Mouse (Mus musculus): ENCODE data around the gene 9230104L09Rik. TPM values are rescaled to one million over a fixed set of nuclear protein-coding genes. Genes with fewer than 3 reads are reported as not detected.

Gene 9230104L09Rik
- total and polyA plus RNA-seq, 3 experiments: not detected

DNA sequence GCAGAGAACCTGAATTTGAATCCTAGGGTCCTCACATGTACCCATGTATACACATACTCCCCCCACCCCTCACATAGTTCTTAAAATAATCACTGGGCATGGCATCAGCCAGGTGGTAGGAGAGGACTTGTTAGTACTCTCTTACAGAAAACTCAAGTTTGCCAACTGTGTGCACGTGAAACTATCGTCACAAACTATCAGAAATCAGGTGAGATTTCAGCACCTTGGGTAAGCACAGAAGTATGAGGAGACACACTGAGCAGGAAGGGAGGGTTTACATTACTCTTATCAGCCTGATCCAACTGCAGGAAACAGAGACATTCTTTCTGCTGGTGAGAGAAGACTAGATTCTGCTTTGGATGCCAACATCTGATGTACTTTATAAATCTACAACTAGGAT is 25.6 kb downstream of the 9230104L09Rik start:
- H3K9me3 ChIP-seq (replicated peaks; ENCODE audit: low read length): no peaks in the 10 kb centered on the region
- DNase-seq (ENCODE audit: extremely low read depth): no peak
- H3K9ac ChIP-seq (ENCODE audit: insufficient read depth, low read depth): no peak overlapping the region
- H3K4me2 ChIP-seq (ENCODE audit: insufficient read depth, low read depth, poor library complexity, severe bottlenecking): no peak overlapping the region
- no peaks in the 10 kb centered on the region for H3K79me2 ChIP-seq (replicated peaks; ENCODE audit: control insufficient read depth, extremely low read depth, insufficient read depth, poor library complexity, severe bottlenecking)
- no peak overlapping the region for H3K27ac ChIP-seq (ENCODE audit: insufficient read depth, low read depth)
- dilution Hi-C loops (cut with MboI; ENCODE audit: extremely low pct_ligation_motif_present, extremely low pct_unique_long_range_greater_than_20kb, low sequenced_read_pairs): no loop called here
- H3K36me3 ChIP-seq (replicated peaks in 1 of 2; ENCODE audit: control insufficient read depth in 1 of 2, insufficient read depth in 1 of 2, low read length in 1 of 2): no peaks in the 10 kb centered on the region
- H3K27me3 ChIP-seq (replicated peaks): peaks cover 4% of the 10 kb centered on the region
- H3K4me3 ChIP-seq (replicated peaks in 1 of 3; ENCODE audit: low read depth in 2 of 3, low read length in 2 of 3, poor library complexity in 1 of 3): no peak overlapping the region
- H3K4me1 ChIP-seq (ENCODE audit: control insufficient read depth in 1 of 2, insufficient read depth in 2 of 2): no peaks in the 10 kb centered on the region
- TF ChIP-seq SMC3 (IDR thresholded peaks at IDR 0.05; ENCODE audit: low read depth, low read length): no peak
- TF ChIP-seq MAFK (IDR thresholded peaks at IDR 0.05; ENCODE audit: insufficient replicate concordance, low read length): no peak
- no peak for TF ChIP-seq HCFC1 (IDR thresholded peaks at IDR 0.05; ENCODE audit: low read depth, low read length)
- no peak for TF ChIP-seq CTCF (conservative IDR thresholded peaks at IDR 0.05 in 1 of 2, IDR thresholded peaks at IDR 0.05 in 1 of 2; ENCODE audit: low read depth in 2 of 2, low read length in 2 of 2)
- no peak for TF ChIP-seq ZKSCAN1 (IDR thresholded peaks at IDR 0.05; ENCODE audit: borderline replicate concordance, low read depth, low read length)
- no peak for TF ChIP-seq ZMIZ1 (IDR thresholded peaks at IDR 0.05; ENCODE audit: low read depth, low read length)
- no peak for TF ChIP-seq ZC3H11A (IDR thresholded peaks at IDR 0.05; ENCODE audit: low read depth, low read length)
- no peak for TF ChIP-seq IRF4 (IDR thresholded peaks at IDR 0.05; ENCODE audit: low read depth, low read length)
- TF ChIP-seq CHD2 (IDR thresholded peaks at IDR 0.05; ENCODE audit: low read length): no peak
- TF ChIP-seq MEF2A (IDR thresholded peaks at IDR 0.05; ENCODE audit: borderline replicate concordance, low read depth, low read length): no peak
- TF ChIP-seq POLR2A (IDR thresholded peaks at IDR 0.05; ENCODE audit: low read depth, low read length): no peak
- TF ChIP-seq RCOR1 (conservative IDR thresholded peaks at IDR 0.05; ENCODE audit: low read depth, low read length): no peak
- in situ Hi-C loops (cut with MboI; ENCODE audit: low pct_ligation_motif_present, low pct_unique_long_range_greater_than_20kb, low sequenced_read_pairs): no loop called here

DNA sequence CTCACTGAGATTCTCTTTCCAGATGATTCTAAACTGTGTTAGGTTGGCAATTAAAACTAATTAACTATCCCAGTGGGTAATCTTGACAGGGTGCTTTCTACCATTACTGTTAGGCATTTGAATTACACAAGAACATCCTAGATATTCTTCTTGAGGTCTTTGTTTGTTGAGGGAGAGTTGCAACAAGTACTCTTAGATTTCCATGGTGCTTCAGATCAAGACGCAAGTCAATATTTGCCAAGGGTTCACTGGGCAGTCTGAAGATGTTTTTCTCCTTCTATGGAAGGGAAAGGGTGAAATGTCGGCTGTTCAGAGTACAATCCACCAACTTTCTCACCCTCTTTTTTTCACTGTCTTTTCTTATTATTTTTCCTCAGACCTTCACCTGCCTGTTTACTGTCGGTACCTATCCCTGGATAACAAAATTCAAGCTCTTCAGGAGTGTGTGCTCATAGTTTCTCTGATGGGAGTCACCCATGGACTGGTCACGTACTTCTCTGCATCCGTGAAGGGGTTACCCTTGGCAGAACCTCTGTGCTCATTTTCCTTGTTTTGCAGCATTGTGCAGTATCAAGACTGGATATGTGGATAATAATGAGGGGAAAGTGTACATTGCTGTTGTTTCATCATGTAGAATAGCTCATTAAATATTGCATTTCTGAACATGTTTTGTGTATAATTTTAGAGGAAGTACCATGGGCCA is 26.6 kb downstream of the 9230104L09Rik start:
- dilution Hi-C loops (cut with MboI; ENCODE audit: extremely low pct_ligation_motif_present, extremely low pct_unique_long_range_greater_than_20kb, low sequenced_read_pairs): no loop called here

More for the DNA sequence above, 26.6 kb downstream of the 9230104L09Rik start:
- no peak overlapping the region for H3K9ac ChIP-seq (ENCODE audit: insufficient read depth, low read depth)
- H3K27me3 ChIP-seq (replicated peaks): peaks cover 4% of the 10 kb centered on the region
- in situ Hi-C loops (cut with MboI; ENCODE audit: low pct_ligation_motif_present, low pct_unique_long_range_greater_than_20kb, low sequenced_read_pairs): no loop called here
- DNase-seq (ENCODE audit: extremely low read depth): no peak
- H3K4me2 ChIP-seq (ENCODE audit: insufficient read depth, low read depth, poor library complexity, severe bottlenecking): no peak overlapping the region
- no peak overlapping the region for H3K27ac ChIP-seq (ENCODE audit: insufficient read depth, low read depth)
- no peaks in the 10 kb centered on the region for H3K36me3 ChIP-seq (replicated peaks in 1 of 2; ENCODE audit: control insufficient read depth in 1 of 2, insufficient read depth in 1 of 2, low read length in 1 of 2)
- TF ChIP-seq HCFC1 (IDR thresholded peaks at IDR 0.05; ENCODE audit: low read depth, low read length) (no peak), POLR2A (IDR thresholded peaks at IDR 0.05; ENCODE audit: low read depth, low read length) (no peak), MYC (IDR thresholded peaks at IDR 0.05; ENCODE audit: low read depth, low read length) (no peak), ZKSCAN1 (IDR thresholded peaks at IDR 0.05; ENCODE audit: borderline replicate concordance, low read depth, low read length) (no peak), KAT2A (IDR thresholded peaks at IDR 0.05; ENCODE audit: insufficient replicate concordance, low read length) (no peak), JUN (IDR thresholded peaks at IDR 0.05; ENCODE audit: insufficient read depth, low read depth, low read length) (no peak), CHD2 (IDR thresholded peaks at IDR 0.05; ENCODE audit: low read length) (no peak), IRF4 (IDR thresholded peaks at IDR 0.05; ENCODE audit: low read depth, low read length) (no peak), RCOR1 (conservative IDR thresholded peaks at IDR 0.05; ENCODE audit: low read depth, low read length) (no peak), USF1 (IDR thresholded peaks at IDR 0.05; ENCODE audit: low read depth, low read length) (no peak), CTCF (conservative IDR thresholded peaks at IDR 0.05 in 1 of 2, IDR thresholded peaks at IDR 0.05 in 1 of 2; ENCODE audit: low read depth in 2 of 2, low read length in 2 of 2) (no peak), NELFE (IDR thresholded peaks at IDR 0.05; ENCODE audit: low read depth, low read length) (no peak), MAZ (IDR thresholded peaks at IDR 0.05; ENCODE audit: low read depth, low read length) (no peak), POLR2AphosphoS2 (IDR thresholded peaks at IDR 0.05; ENCODE audit: low read depth, low read length) (no peak), EP300 (IDR thresholded peaks at IDR 0.05; ENCODE audit: low read length) (no peak), MXI1 (IDR thresholded peaks at IDR 0.05; ENCODE audit: low read depth, low read length) (no peak), PAX5 (IDR thresholded peaks at IDR 0.05; ENCODE audit: low read length) (no peak), ZMIZ1 (IDR thresholded peaks at IDR 0.05; ENCODE audit: low read depth, low read length) (no peak), NRF1 (IDR thresholded peaks at IDR 0.05; ENCODE audit: low read depth, low read length) (no peak), SIN3A (IDR thresholded peaks at IDR 0.05; ENCODE audit: low read length) (no peak)
- H3K4me1 ChIP-seq (ENCODE audit: control insufficient read depth in 1 of 2, insufficient read depth in 2 of 2): no peaks in the 10 kb centered on the region
- H3K4me3 ChIP-seq (replicated peaks in 1 of 3; ENCODE audit: low read depth in 2 of 3, low read length in 2 of 3, poor library complexity in 1 of 3): no peak overlapping the region
- no peaks in the 10 kb centered on the region for H3K9me3 ChIP-seq (replicated peaks; ENCODE audit: low read length)
- H3K79me2 ChIP-seq (replicated peaks; ENCODE audit: control insufficient read depth, extremely low read depth, insufficient read depth, poor library complexity, severe bottlenecking): no peaks in the 10 kb centered on the region

Data from CH12.LX (cell line).